ENCODE assay signal across 8 mouse cellular contexts in genomic region chr14:26637025-26637850, GRCm38 (mm10). TPM values are rescaled to one million over a fixed set of nuclear protein-coding genes. Genes with fewer than 3 reads are reported as not detected.
DNase-seq lines count a peak whose midpoint lies in the region; ATAC-seq lines count a peak whose summit lies in the region.

No protein-coding gene starts in this region.

- H3K4me2 ChIP-seq in heart, embryonic 16.5 days (ENCODE audit: low read depth, low read length): peak overlapping the region; percentile 70
- peak overlapping the region; percentile 60 for H3K4me2 ChIP-seq in lung, embryonic 16.5 days (ENCODE audit: low read depth, low read length)

- peak overlapping the region; percentile 95 for H3K27ac ChIP-seq in heart, embryonic 16.5 days (ENCODE audit: low read length)
- peak overlapping the region; percentile 84 for H3K27ac ChIP-seq in lung, embryonic 16.5 days (ENCODE audit: low read length)

- ATAC-seq in frontal cortex, adult (ENCODE audit: low TSS enrichment): peak; percentile 15
- ATAC-seq in heart, embryonic 16.5 days (replicated peaks; ENCODE audit: extremely low read depth, insufficient read depth, low FRiP score): no peak; the same call in 1 of the 2 replicates
- ATAC-seq in lung, embryonic 16.5 days (ENCODE audit: low read depth): no peak

- H3K27me3 ChIP-seq in heart, embryonic 16.5 days (ENCODE audit: control insufficient read depth, insufficient read depth, low read length): no peaks in the 10 kb centered on the region
- H3K27me3 ChIP-seq in lung, embryonic 16.5 days (ENCODE audit: control insufficient read depth, insufficient read depth, low read depth, low read length): no peaks in the 10 kb centered on the region

- H3K9ac ChIP-seq in heart, embryonic 16.5 days (ENCODE audit: low read length): peak overlapping the region; percentile 68
- peak overlapping the region; percentile 66 for H3K9ac ChIP-seq in lung, embryonic 16.5 days (ENCODE audit: low read length)

- H3K4me1 ChIP-seq in heart, embryonic 16.5 days (ENCODE audit: control insufficient read depth, insufficient read depth, low read length): peaks cover 18% of the 10 kb centered on the region
- peaks cover 13% of the 10 kb centered on the region for H3K4me1 ChIP-seq in lung, embryonic 16.5 days (replicated peaks; ENCODE audit: control insufficient read depth, insufficient read depth, low read length)

- DNase-seq in frontal cortex, postnatal 25 days (ENCODE audit: low spot score in 2 of 2): no peak
- DNase-seq in adrenal gland, adult 8-10 months: peak; percentile 22
- peak; percentile 43 for DNase-seq in fibroblast of lung, adult 2 months (ENCODE audit: low read depth)
- peak; percentile 65 to 69 for DNase-seq in kidney, postnatal 36 days
- DNase-seq in yolk sac, embryonic 10.5 days (ENCODE audit: low spot score): peak; percentile 17

- no peaks in the 10 kb centered on the region for H3K9me3 ChIP-seq in heart, embryonic 16.5 days (replicated peaks; ENCODE audit: control insufficient read depth, low read length)
- H3K9me3 ChIP-seq in lung, embryonic 16.5 days (ENCODE audit: control insufficient read depth, low read length): no peaks in the 10 kb centered on the region

- peak overlapping the region; percentile 68 for H3K4me3 ChIP-seq in heart, embryonic 16.5 days (ENCODE audit: low read length)
- peak overlapping the region; percentile 99 for H3K4me3 ChIP-seq in lung, embryonic 16.5 days (ENCODE audit: low read length)

- 18% methylated on average over 17 of the region's 17 CpGs for WGBS in heart, embryonic 16.5 days
- 22% methylated on average over 17 of the region's 17 CpGs for WGBS in lung, embryonic 16.5 days

- H3K36me3 ChIP-seq in heart, embryonic 16.5 days (ENCODE audit: control insufficient read depth, insufficient read depth): peaks cover 3% of the 10 kb centered on the region; the same call in 1 of the 2 replicates
- peaks cover 4% of the 10 kb centered on the region; the same call in 1 of the 2 replicates for H3K36me3 ChIP-seq in lung, embryonic 16.5 days (ENCODE audit: control insufficient read depth, insufficient read depth, low read length)

RNA-seq across cellular contexts. Expression of gene Arf4, which starts 0.6 kb away (rescaled TPM):
- total RNA-seq in adrenal gland, adult 8-10 months (2022): 100 to 1,000 TPM; 158 to 182 (median 166) TPM
- polyA plus RNA-seq in heart, embryonic 16.5 days (2015; fragmentation: Nextera tagmentation; extraction: Ambion mirVana): 378 and 406 TPM in 2 replicates
- 555 and 584 TPM in 2 replicates for polyA plus RNA-seq in lung, embryonic 16.5 days (2015; fragmentation: Nextera tagmentation; extraction: Ambion mirVana)

RNA-seq across cellular contexts. Expression of gene Pde12, which starts 32.4 kb away (rescaled TPM):
- total RNA-seq in adrenal gland, adult 8-10 months (2022): 10 to 100 TPM in 2 of 4 experiments, 1 to 10 TPM in 2; 9.7 to 11.6 (median 10.4) TPM
- 8.1 and 8.3 TPM in 2 replicates for polyA plus RNA-seq in heart, embryonic 16.5 days (2015; fragmentation: Nextera tagmentation; extraction: Ambion mirVana)
- 8.0 and 8.3 TPM in 2 replicates for polyA plus RNA-seq in lung, embryonic 16.5 days (2015; fragmentation: Nextera tagmentation; extraction: Ambion mirVana)

RNA-seq across cellular contexts. Expression of gene Dnah12, which starts 55.8 kb away (rescaled TPM):
- under 1 TPM; 0.06 to 0.21 (median 0.09) TPM for total RNA-seq in adrenal gland, adult 8-10 months (2022)
- polyA plus RNA-seq in heart, embryonic 16.5 days (2015; fragmentation: Nextera tagmentation; extraction: Ambion mirVana): 0.16 and 0.20 TPM in 2 replicates
- 0.93 and 1.1 TPM in 2 replicates for polyA plus RNA-seq in lung, embryonic 16.5 days (2015; fragmentation: Nextera tagmentation; extraction: Ambion mirVana)

Comparison
In these comparisons a context has a peak if more than half of its experiments do, and no peak if none do; other contexts are left out.
1. DNase-seq: peak in adrenal gland, adult 8-10 months (single experiment), fibroblast of lung, adult 2 months (single experiment), kidney, postnatal 36 days (2 of 2) and yolk sac, embryonic 10.5 days (single experiment); none in frontal cortex, postnatal 25 days (0 of 2).